Mouse (Mus musculus): Measurements from ENCODE around the gene Nfe2.
"Not testable (repeated sequence)": the region's sequence is repeated elsewhere in the genome, so short reads cannot be mapped to it uniquely, and the experiment has no call there.

Nfe2 gene

DNA sequence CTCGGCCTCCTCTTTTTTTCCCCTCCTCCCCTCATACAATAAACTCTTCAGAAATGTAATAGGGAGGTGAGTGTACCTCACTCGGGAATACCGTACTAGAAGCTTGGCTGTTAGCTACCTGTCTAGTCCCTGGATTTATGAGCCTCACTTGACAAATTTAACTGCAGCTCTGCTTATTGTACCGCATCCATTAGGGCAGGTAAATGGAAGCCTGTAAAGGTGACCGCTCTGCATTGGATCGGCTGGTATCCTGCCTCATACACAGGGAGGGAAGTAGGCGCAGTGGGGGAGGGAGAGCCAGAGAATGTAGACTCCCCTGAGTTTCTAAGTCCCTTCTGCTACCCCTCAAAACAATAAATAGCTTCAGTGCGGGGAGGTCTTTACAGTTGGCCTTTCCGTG lies 32.6 kb upstream of the Nfe2 start:
- DNase-seq (ENCODE audit: low spot score in 2 of 2): no peak

DNA sequence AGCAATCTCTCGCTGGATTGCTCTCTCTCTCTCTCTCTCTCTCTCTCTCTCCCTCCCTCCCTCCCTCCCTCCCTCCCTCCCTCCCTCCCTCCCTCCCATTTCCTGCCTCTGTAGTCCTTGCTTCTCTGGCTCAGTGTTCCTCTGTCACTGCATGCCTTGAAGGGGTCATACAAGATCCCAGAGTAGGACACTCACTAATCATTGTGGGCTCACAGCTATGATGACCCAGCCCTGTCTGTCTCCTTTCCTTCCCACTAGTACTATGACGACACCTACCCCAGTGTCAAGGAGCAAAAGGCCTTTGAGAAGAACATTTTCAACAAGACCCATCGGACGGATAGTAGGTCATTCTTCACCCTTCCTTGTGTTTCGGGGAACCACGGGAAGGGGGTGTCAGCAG lies 32.2 kb upstream of the Nfe2 start:
- DNase-seq (ENCODE audit: low spot score in 2 of 2): no peak

DNA sequence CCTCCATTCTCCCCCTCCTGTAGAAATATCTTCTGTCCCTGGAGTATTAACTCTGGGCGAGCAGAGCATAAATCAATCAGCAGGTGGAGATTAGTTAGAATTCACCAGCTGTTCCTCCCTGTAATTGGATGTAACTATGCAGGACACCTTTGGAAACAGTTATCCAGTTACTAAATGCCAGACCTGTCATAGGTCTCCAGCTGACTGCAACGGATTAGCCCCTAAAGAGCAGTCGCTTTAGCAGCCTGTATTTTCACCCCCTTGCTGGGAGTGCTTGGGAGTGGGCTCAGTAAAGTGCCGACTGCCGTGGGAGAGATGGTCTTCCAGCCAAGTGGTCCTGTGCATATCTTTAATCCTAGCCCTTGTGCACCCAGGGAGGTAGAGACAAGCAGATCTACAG lies 31.4 kb upstream of the Nfe2 start:
- DNase-seq (ENCODE audit: low spot score in 2 of 2): no peak

DNA sequence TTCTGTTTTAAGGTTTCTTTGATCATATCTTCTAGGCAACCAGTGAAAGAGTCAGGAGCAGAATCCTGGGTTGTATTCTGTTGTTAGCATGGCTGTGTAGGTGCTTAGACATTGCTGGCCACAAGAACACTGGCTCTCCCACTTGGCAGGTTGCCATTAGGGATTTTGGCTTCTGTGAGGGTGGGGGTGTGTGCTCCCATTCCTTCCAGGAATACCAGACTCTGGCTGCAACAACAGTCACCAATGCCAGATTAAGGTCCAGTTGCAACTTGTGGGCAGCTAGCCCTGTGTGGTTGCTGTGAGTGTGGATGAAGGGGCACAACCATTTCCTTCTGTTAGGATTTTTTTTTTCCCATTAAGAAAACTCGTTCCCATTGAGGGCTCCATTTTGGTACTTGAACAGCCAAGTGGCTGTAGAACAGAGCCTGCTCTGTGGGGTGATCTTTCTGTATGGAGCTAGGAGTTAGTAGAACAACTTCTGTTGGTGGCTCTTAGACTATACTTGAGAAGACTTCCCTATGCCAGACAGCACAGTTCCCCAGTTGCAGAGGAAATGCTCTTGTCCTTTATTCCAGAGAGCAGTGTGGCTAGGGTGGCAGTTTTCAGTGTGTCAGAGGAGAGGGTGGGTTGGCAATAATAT lies 27.7 kb upstream of the Nfe2 start:
- no peak for DNase-seq (ENCODE audit: low spot score in 2 of 2)

DNA sequence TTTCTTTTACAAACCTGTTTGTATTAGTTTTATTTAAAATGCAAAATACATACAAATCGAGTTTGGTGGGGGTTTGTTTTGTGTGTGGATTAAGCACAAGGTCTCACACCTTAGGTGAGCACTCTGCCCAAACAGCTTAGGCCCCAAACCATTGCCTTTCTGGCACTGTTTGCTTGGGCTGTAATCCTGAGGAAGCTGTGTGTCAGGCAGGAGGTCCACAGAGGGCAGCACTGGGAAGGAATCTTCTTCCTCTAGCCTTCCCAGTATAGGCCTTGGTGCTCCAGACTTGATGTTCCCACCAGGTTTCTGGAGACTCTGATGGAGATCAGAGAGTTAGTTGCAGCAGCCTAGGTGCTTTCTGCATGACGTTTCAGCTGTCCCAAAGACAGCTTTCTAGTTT lies 26.4 kb upstream of the Nfe2 start:
- DNase-seq (ENCODE audit: low spot score in 2 of 2): no peak

DNA sequence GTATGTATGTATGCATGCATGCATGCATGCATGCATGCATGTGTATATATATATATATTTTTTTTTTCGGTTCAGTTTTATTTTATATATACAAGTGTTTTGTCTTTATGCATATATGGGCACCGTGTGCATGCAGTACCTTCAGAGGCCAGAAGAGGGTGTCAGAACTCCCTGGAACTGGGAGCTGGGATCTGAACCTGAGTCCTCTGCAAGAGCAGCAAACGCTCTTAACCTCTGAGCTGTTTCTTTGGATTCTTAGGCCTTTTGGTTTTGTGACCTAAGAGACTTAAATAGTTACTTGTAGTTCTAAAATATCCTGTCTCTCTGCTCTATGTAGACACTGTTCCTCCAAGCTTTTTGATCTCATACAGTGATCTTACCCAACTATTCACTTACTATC lies 25.9 kb upstream of the Nfe2 start:
- no peak for DNase-seq (ENCODE audit: low spot score in 2 of 2)

DNA sequence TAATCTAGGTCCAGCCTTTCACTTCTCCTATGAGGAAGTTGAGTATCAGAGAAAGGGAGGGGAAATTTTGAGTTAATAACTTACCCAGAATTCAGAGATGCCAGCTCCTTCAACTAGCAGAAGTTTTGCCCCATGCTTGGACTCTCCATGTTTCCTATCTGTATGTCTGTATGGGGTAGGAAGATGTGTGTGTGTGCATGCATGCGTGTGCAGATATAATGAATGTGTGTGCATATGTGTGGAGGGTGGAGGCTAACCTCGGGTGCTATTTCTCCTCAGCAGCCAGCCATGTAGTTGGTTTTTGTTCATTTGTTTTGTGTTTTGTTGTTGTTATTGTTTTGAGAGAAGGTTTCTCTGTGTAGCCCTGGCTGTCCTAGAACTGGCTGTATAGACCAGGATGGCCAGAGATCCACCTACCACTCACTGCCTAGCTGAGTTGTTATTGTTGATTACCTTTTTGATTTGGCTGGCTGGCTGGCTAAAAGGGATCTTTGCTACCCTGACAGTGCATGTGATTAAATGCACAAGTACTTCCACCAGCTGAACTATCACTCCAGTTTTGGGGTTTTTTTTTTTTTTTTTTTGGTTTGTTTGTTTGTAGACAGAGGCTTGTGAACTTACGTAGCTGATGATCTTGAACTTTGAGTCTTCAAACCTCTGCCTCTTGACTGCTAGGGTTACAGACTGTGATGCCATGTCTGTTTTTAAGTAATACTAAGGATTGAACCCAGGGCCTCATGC lies 23.4 kb upstream of the Nfe2 start:
- DNase-seq (ENCODE audit: low spot score in 2 of 2): no peak

DNA sequence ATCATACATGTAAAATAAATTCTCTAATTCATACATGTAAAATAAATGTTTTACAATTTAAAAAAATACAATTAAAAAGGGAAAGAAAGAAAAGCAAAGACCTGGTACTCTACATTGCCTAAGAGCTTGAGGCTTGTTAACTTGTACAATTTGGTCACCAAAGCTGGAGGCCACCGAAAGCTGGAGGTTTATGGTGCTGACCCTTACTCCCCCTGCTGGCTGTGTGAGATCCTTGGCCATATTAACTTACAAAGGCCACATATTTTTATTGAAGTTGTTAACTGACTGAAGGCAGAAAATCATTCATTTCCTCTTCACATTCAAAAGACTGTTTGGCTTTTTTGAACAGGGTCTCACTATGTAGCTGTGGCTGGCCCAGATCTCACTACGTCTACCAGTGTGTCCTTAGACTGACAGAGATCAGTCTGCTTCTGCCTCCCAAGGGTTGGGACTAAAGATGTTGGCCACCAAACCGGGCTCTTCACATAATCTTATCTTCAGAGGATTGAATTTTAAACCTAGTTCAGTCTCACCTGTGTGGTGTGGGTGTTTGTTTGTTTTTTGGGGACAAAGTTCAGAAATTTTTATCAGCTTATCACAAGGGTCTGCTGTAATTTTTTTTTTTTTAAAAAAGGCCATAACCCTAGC lies 22.7 kb upstream of the Nfe2 start:
- no peak for DNase-seq (ENCODE audit: low spot score in 2 of 2)

DNA sequence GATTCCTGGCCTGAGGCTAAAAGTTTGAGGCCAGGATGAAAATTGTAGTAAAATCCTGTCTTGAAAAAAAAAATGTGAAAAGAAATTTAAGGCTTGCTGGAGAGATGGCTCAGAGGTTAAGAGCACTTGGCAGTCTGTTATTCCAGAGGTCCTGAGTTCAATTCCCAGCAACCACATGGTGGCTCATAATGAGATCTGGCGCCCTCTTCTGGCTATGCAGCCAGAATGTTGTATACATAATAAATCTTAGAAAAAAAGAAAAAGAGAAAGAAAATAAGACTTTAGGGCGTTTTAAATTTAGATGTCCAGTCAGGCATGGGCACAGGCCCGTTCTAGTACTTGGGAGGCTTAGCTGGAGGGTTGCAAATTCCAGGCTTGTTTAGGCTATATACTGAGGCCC lies 21.5 kb upstream of the Nfe2 start:
- DNase-seq (ENCODE audit: low spot score in 2 of 2): no peak

DNA sequence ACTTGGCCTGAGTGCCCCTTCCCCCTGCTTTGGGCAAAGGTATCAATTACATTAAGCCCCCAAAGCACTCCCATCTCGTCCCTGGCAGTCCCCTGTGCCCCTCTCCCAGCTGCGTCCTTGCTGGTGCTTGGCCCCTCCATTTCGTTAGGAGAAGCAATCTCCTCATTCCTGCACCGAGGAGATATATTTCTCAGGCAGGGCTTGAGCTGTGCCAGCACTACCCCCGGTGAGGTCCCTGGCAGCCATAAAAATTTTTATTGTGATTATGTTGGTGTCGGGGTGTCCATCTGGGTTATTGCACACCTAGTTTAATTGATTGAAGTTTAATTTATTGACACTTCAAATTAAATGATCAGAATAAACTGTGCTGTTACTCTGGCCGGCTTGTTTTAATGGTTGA lies 19.7 kb upstream of the Nfe2 start:
- DNase-seq (ENCODE audit: low spot score in 2 of 2): no peak

DNA sequence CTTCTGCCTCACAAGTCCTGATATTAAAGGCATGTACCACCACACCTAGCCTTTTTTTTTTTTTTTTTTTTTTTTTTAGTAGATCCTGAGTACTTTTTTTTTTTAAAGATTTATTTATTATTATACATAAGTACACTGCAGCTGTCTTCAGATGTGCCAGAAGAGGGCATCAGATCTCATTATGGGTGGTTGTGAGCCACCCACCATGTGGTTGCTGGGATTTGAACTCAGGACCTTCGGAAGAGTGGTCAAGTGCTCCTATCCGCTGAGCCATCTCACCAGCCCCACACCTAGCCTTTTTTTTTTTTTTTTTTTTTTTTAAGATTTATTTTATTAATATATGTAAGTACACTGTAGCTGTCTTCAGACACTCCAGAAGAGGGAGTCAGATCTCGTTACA lies 17.7 kb upstream of the Nfe2 start:
- DNase-seq (ENCODE audit: low spot score in 2 of 2): not testable (repeated sequence)

DNA sequence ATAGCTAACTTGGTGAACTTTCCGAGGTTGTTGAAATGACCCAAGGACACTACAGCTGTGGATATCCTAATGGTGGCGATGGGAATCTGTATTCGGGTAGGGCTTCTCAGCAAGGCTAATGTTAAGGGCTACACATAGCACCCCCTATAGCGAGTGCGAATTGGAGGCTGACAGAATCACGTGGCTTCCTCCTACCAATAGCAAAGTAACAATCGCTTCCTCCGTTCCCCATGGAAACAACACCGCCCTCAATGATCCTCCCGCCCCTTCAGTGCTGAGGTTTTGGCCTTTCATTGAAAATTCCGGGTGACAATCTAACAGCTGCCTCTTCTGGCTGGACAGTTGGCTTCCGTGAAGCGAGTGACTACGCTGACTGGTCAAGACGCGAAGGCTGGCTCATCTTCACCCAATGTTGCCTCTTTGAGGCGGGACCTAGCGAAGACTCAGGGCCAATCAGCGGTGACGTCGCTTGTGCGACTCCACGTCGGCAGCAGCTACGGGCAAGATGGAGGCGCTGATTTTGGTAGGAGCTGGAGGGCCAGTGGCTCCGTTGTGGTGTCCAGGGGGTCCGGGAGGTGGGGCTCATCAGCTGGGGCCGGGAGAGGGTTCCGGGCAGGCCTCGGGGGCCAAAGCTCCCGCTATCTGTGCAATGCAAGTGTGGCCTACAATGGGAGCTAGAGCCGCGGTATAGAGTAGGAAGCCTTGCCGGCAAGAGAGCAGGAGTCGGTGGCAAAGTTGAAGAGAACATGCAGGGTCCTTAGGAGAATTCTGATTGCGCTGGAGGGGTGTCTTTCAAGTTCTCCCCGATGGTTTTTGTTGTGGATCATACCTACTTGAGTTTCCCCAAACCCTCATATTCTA lies 14.4 kb upstream of the Nfe2 start, which contains the start of gene Copz1:
Gene Copz1, plus strand, starts transcription at position 296 of the 861 bp plus-strand sequence.
- DNase-seq (ENCODE audit: low spot score in 2 of 2): peak; percentile 97 to 99

DNA sequence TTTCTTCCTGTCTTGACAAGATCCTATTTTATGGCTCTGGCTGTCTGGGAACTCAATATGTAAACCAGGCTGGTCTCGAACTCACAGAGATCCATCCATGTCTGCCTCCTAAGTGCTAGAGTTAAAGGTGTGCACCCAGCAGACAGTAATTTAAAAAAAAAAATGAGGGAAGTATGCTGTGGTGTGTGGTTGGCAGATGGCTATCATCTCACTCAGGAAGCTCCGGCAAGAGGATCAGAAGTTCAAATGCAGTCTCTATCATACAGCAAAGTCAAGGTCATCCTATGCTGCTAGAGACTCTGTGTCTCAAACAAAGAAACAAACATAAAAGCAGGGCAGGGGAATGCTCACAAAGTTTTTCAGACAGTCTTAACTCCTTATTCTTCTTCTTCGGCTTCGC lies 10.7 kb upstream of the Nfe2 start:
- no peak for DNase-seq (ENCODE audit: low spot score in 2 of 2)

DNA sequence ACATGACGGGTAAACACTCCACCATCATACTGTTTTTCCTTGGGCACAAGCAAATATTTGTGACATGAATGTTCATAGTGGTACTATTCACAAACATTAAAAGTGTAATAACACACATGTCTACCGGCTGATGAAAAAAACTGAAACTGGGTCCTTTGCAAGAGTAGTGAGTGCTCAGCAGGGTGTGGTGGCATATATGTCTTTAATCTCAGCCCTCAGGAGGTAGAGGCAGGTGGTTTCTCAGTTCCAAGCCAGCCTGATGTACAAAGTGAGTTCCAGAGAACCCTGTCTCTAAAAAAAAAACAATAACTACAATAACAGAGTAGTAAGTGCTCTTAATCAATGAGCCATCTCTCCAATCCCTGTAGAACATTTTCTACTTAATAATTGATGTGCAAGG lies 6.6 kb upstream of the Nfe2 start:
- DNase-seq (ENCODE audit: low spot score in 2 of 2): no peak

DNA sequence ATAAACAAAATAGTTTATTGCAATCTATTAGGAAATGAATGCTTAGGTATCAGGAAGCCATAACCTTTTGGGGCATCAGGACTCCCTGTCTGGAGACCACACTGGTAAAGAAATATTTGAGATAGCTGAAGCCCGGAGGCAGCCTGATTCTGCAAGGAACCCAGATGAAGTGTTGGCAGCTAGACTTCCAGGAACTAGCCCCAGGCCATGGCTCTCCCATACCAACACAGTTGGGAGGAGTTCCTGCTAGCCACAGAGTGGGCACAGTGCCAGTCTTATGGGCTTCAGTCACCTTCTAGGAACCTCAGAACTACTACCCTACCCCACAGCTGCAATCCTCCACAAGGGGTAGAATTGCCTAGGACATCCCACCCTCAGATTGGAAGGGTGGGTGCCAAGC lies 1.8 kb upstream of the Nfe2 start:
- DNase-seq (ENCODE audit: low spot score in 2 of 2): no peak

DNA sequence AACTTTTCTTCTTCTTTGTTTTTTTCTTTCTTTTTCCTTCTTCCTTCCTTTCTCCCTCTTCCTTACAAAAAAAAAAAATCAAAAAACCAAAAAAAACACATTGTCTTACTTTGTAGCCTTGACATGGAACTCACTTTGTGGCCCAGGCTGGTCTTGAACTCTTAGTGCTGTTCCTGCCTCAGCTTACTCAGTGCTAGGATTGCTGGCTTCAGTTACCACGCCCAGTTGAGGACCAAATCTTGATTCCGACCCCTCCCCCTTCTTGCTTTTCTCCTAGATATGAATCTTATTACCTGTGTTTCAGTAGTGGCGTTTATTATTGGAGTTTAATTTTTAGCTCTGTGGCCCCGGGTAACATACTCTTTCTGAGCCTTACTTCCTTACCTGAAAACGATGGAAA lies 959 bp upstream of the Nfe2 start:
- no peak for DNase-seq (ENCODE audit: low spot score in 2 of 2)

DNA sequence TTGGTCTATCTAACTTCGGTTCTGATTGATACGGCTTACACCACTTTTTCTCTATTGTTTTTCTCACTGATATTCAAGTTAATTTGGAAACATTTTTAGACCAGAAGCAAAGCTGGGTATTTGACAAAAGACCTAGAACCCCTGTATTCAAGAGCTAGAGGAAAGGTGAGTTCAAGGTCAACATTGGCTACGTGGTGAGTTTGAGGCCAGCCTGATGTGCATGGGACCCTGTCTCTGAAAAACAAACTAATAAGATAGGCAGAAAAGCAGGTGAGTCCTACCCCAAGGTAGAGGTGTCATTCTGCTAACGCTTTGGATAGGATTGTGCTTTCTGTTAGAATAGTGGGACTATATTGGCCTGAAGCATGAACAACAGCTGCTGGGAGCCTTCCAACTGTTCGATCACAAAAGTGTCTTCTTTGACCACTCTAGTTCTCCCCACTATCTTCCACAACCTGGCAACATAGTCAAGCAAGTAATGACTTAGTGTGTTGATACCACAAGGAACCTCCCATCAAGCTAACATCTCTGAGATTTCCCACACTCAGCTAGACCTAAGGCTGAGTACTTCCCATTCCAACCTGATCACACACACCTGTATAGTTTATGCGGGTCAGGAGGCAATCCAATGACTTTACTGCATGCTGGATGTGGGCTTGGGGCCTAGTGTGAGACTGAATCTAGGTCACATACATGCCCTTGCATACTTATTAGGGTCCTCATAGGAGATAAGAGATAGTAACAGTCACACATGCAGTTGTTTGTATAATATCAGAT lies 1.8 kb downstream of the Nfe2 start:
- DNase-seq (ENCODE audit: low spot score in 2 of 2): no peak

DNA sequence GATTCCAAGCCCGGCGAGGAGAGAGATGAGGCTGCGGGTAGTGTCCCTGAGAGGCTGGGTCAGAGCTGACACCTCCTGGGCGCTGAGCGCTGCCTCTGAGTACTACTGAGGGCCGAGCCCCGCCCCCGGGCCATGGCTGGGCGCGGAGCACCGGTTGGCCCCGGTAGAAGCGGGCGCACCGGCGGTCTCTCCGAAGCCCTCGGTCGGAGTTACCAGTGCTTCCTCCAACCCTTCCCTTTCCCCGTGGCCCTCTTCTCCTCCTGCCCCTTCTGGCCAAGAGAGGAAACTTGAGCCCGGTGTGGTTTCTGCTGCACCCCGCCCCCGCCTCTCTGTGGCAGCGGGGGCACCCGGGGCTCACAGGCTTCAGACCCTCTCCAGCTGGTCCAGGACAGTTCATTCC lies 3.0 kb downstream of the Nfe2 start:
- DNase-seq (ENCODE audit: low spot score in 2 of 2): no peak

DNA sequence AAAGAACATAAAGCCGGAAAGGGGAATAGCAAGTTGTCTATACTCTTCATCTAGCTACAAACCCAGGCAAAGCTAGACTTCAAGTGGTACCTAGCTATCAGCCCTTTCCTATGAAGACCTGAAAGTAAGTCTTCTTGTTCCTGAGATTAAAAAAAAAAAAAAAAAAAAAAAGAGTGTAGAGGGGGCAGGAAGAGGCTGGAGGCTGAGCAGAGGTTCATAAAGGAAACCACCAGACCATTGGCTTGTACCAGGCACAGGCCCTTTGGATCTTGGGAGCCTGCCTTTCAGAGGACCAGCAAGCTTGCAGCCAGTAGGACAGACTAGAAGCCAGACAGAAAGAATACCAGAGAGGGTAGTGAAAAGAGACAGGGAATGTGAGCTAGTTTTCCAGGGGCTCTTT lies 4.9 kb downstream of the Nfe2 start:
- no peak for DNase-seq (ENCODE audit: low spot score in 2 of 2)

DNA sequence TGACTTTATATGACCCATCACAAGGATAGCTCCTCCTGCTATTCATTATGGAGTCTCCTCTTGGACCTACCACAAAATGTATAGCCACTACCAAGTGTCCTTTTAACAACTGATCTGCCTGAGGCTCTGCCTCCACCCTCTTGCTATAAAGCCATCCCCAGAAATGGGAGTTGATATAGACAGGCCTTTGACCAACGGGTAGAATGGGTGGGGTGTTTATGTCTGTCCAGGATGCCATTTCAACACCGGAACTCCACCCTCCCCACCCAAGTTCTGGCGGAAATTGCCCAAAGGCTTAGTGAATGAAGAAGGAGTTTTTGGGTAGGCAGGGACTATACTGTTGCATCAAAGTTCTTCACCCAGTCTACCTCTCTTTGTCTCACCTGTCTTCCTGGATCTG lies 5.5 kb downstream of the Nfe2 start:
- DNase-seq (ENCODE audit: low spot score in 2 of 2): no peak

DNA sequence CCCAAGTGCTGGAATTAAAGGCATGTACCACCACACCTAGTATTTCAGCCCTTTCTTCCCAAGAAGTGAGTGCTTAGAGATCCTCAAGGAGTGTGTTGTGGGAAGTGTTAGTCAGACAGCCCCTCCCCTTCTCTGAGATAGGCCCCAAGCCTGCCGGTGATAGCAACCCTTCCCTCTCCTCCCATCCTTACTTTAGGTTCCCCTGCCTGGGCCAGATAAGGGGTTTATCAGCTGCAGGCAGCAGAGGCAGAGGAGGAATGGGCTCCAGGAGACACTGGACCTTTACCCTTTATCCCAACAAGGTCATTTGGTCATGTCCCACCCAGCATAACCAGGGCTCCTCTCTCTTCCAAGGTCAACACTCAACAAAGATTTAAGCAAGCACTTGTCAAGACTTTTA lies 6.6 kb downstream of the Nfe2 start:
- no peak for DNase-seq (ENCODE audit: low spot score in 2 of 2)
